ENCODE assay signal across 28 mouse cellular contexts in genomic region chr2:68560821-68561220, GRCm38 (mm10). TPM values are rescaled to one million over a fixed set of nuclear protein-coding genes. Genes with fewer than 3 reads are reported as not detected.
DNase-seq lines count a peak whose midpoint lies in the region; ATAC-seq lines count a peak whose summit lies in the region.
"Had no signal": no experiment of that assay in that cellular context is flagged by ENCODE, and none has a peak within 500 bp of the region (broad histone marks: within the 10 kb centered on the region; RNA-seq: fewer than 3 reads in every experiment).

No protein-coding gene starts in this region.

- no peak overlapping the region for H3K4me2 ChIP-seq in kidney, embryonic 16.5 days (replicated peaks; ENCODE audit: low read depth, low read length)
- H3K4me2 ChIP-seq: embryonic facial prominence, embryonic 13.5 days; heart, embryonic 15.5 days; kidney, embryonic 15.5 days; limb, embryonic 15.5 days; liver, embryonic 15.5 days; midbrain, embryonic 12.5 days had no signal

- no peak for ATAC-seq in kidney, embryonic 16.5 days (ENCODE audit: low FRiP score, low TSS enrichment)
- ATAC-seq: hindbrain, embryonic 16.5 days; intestine, embryonic 16.5 days had no signal

- H3K9me3 ChIP-seq in kidney, embryonic 16.5 days (ENCODE audit: low read length): no peaks in the 10 kb centered on the region
- H3K9me3 ChIP-seq: embryonic facial prominence, embryonic 13.5 days; heart, embryonic 15.5 days; kidney, embryonic 15.5 days; limb, embryonic 15.5 days; liver, embryonic 15.5 days; midbrain, embryonic 12.5 days had no signal

- no peaks in the 10 kb centered on the region for H3K4me1 ChIP-seq in kidney, embryonic 16.5 days (ENCODE audit: insufficient read depth, low read length)
- H3K4me1 ChIP-seq: embryonic facial prominence, embryonic 13.5 days; heart, embryonic 15.5 days; kidney, embryonic 15.5 days; limb, embryonic 15.5 days; liver, embryonic 15.5 days; midbrain, embryonic 12.5 days had no signal

- no peak overlapping the region for H3K9ac ChIP-seq in kidney, embryonic 16.5 days (replicated peaks; ENCODE audit: low read length)
- H3K9ac ChIP-seq: embryonic facial prominence, embryonic 13.5 days; heart, embryonic 15.5 days; kidney, embryonic 15.5 days; limb, embryonic 15.5 days; liver, embryonic 15.5 days; midbrain, embryonic 12.5 days had no signal

- H3K4me3 ChIP-seq in kidney, embryonic 16.5 days (ENCODE audit: low read length): no peak overlapping the region
- H3K4me3 ChIP-seq: embryonic facial prominence, embryonic 13.5 days; heart, adult 2 months; heart, embryonic 15.5 days; kidney, embryonic 15.5 days; limb, embryonic 15.5 days; liver, embryonic 15.5 days; midbrain, embryonic 12.5 days had no signal

- intact Hi-C loops in left cerebral cortex, postnatal 4 days (cut with DNase I): loop anchor here (5.0 kb wide), 1 partner anchor 196 kb away; no protein-coding TSS in a partner anchor
- intact Hi-C loops in left cerebral cortex, postnatal 36 days (cut with DNase I): loop anchor here (5.0 to 10.0 kb wide), 2 partner anchors 194 to 544 kb away; no protein-coding TSS in a partner anchor

- no peaks in the 10 kb centered on the region for H3K27me3 ChIP-seq in kidney, embryonic 16.5 days (ENCODE audit: insufficient read depth, low read length)
- H3K27me3 ChIP-seq: embryonic facial prominence, embryonic 13.5 days; heart, embryonic 15.5 days; kidney, embryonic 15.5 days; limb, embryonic 15.5 days; liver, embryonic 15.5 days; midbrain, embryonic 12.5 days had no signal

- H3K27ac ChIP-seq in kidney, embryonic 16.5 days (ENCODE audit: low read length): no peak overlapping the region
- H3K27ac ChIP-seq: embryonic facial prominence, embryonic 13.5 days; heart, adult 2 months; heart, embryonic 15.5 days; kidney, embryonic 15.5 days; limb, embryonic 15.5 days; liver, embryonic 15.5 days; midbrain, embryonic 12.5 days had no signal

- 67% methylated on average over 4 of the region's 4 CpGs for whole genome bisulfite sequencing in kidney, embryonic 16.5 days

- H3K36me3 ChIP-seq in kidney, embryonic 16.5 days (ENCODE audit: insufficient read depth, low read length): no peaks in the 10 kb centered on the region
- H3K36me3 ChIP-seq: embryonic facial prominence, embryonic 13.5 days; heart, embryonic 15.5 days; kidney, embryonic 15.5 days; limb, embryonic 15.5 days; liver, embryonic 15.5 days; midbrain, embryonic 12.5 days had no signal

- peak; percentile 19 for DNase-seq in left cerebral cortex, adult 11 months (ENCODE audit: low spot score)
- DNase-seq in left cerebral cortex, postnatal 4 days: no peak
- peak; percentile 57 to 70 for DNase-seq in frontal cortex, adult 2 months (ENCODE audit: extremely low spot score in 1 of 2, low spot score in 1 of 2)
- peak; percentile 15 to 25 for DNase-seq in left cerebral cortex, postnatal 36 days (ENCODE audit: low spot score in 2 of 2)
- peak; percentile 79 for DNase-seq in telencephalon, adult 2 months (ENCODE audit: low read depth, low spot score)
- DNase-seq in urinary bladder, postnatal 36 days (ENCODE audit: low spot score in 2 of 2): no peak
- DNase-seq: B cell, adult 2 months; cerebellum, adult 9-11 months; gastrocnemius, postnatal 25 days; heart, adult 2 months; heart, postnatal 4 days; thymus, postnatal 4 days had no signal

RNA-seq across cellular contexts. Expression of gene 4933409G03Rik, which starts 21.4 kb away (rescaled TPM):
- not detected for total RNA-seq in left cerebral cortex, postnatal 4 days (2021)
- polyA plus RNA-seq in frontal cortex, adult 2 months (2012; rRNA removed): not detected in 2 replicates
- total RNA-seq in left cerebral cortex, postnatal 36 days (2021): not detected
- not detected in 2 replicates for polyA plus RNA-seq in kidney, embryonic 16.5 days (2015; fragmentation: Nextera tagmentation; extraction: Ambion mirVana)
- total RNA-seq: adrenal gland, adult 18-20 months; gastrocnemius, postnatal 25 days; heart, adult 2 months; heart, postnatal 4 days; layer of hippocampus, adult 18-20 months; layer of hippocampus, postnatal 36 days; megakaryocyte progenitor cell, adult 5-6 weeks; monocyte, adult 5-6 weeks had no signal
- polyA plus RNA-seq: embryonic facial prominence, embryonic 13.5 days; heart, adult 2 months; heart, embryonic 15.5 days; hindbrain, embryonic 16.5 days; intestine, embryonic 16.5 days; kidney, embryonic 15.5 days; limb, embryonic 15.5 days; liver, embryonic 15.5 days; lung, embryonic 16.5 days; midbrain, embryonic 12.5 days; neural tube, embryonic 11.5 days had no signal

Comparison
In these comparisons a context has a peak if more than half of its experiments do, and no peak if none do; other contexts are left out.
1. DNase-seq: peak in left cerebral cortex, adult 11 months (single experiment), frontal cortex, adult 2 months (2 of 2), left cerebral cortex, postnatal 36 days (2 of 2) and telencephalon, adult 2 months (single experiment); none in left cerebral cortex, postnatal 4 days (single experiment) and urinary bladder, postnatal 36 days (0 of 2).